Mouse (Mus musculus) G1E (cell line): ENCODE measurements around the gene Trim63.

Experiments used
- CTCF ChIP-seq: IDR thresholded peaks from 2 replicates; pipeline ENCODE4 v1.5.1; 2012; ENCODE audit warnings: low read depth, low read length, inconsistent platforms, mixed read lengths
- GATA1 ChIP-seq: IDR thresholded peaks from 2 replicates; pipeline ENCODE4 v1.6.1; 2012; ENCODE audit warnings: borderline replicate concordance, low read length, inconsistent platforms, mixed read lengths

- TF ChIP-seq GATA1 (no peak), CTCF (no peak)
Observed at GRCm38 (mm10) chr4:134352261-134352707, 37.4 kb downstream of the Trim63 start.
